ENCODE assay signal across 32 mouse cellular contexts in the genomic region with DNA sequence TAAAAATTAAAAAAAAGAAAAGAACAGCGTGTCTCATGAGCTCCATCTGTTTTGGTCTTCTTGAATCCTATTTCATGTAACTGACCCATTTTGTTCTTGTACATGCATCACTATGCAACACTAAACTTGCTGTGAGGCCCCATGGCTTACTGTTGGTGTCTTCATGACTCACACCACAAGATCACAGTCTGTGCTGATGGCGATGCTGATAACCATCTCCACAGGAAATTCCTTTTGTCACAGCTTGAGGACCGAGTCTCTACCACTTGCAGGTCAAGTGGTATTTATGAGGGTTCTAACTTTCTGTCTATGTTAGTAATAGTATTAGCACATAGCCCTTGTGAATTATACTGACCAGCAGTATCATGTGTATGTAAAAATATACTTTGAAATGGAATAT.
"Had no signal": no experiment of that assay in that cellular context is flagged by ENCODE, and none has a peak within 500 bp of the region (broad histone marks: within the 10 kb centered on the region; RNA-seq: fewer than 3 reads in every experiment).

No protein-coding gene starts in this region.

- H3K27ac ChIP-seq: left cerebral cortex, adult 2 months; limb, embryonic 10.5 days; limb, embryonic 12.5 days; limb, embryonic 13.5 days; limb, embryonic 15.5 days; liver, embryonic 12.5 days; liver, embryonic 13.5 days; liver, embryonic 14.5 days; liver, embryonic 15.5 days; lung, embryonic 15.5 days; macrophage; midbrain, embryonic 10.5 days; midbrain, embryonic 12.5 days; midbrain, embryonic 13.5 days; midbrain, embryonic 15.5 days; neural tube, embryonic 12.5 days had no signal

- H3K4me2 ChIP-seq: limb, embryonic 12.5 days; limb, embryonic 13.5 days; limb, embryonic 15.5 days; liver, embryonic 11.5 days; liver, embryonic 12.5 days; liver, embryonic 13.5 days; liver, embryonic 15.5 days; lung, embryonic 14.5 days; lung, embryonic 15.5 days; midbrain, embryonic 12.5 days; midbrain, embryonic 13.5 days; midbrain, embryonic 15.5 days; neural tube, embryonic 12.5 days had no signal

- H3K36me3 ChIP-seq: limb, embryonic 10.5 days; limb, embryonic 12.5 days; limb, embryonic 13.5 days; limb, embryonic 15.5 days; liver, embryonic 12.5 days; liver, embryonic 13.5 days; liver, embryonic 15.5 days; lung, embryonic 15.5 days; midbrain, embryonic 10.5 days; midbrain, embryonic 12.5 days; midbrain, embryonic 13.5 days; midbrain, embryonic 15.5 days; neural tube, embryonic 12.5 days had no signal

- DNase-seq: left cerebral cortex, postnatal 4 days; liver; liver, embryonic 13.5 days; liver, postnatal 0 days; lung, adult 18-20 months; lung, adult 2 months; lung, embryonic 14.5 days; lung, postnatal 10 days; lung, postnatal 14 days; lung, postnatal 36 days; lung, postnatal 4 days; midbrain, embryonic 14.5 days had no signal

- ATAC-seq: liver, embryonic 12.5 days; liver, postnatal 0 days; lung, postnatal 0 days; midbrain, embryonic 13.5 days; midbrain, embryonic 15.5 days; midbrain, embryonic 16.5 days had no signal

- H3K4me1 ChIP-seq: limb, embryonic 10.5 days; limb, embryonic 12.5 days; limb, embryonic 13.5 days; limb, embryonic 15.5 days; liver, embryonic 12.5 days; liver, embryonic 13.5 days; liver, embryonic 15.5 days; lung, embryonic 15.5 days; megakaryocyte, embryonic 14.5 days; midbrain, embryonic 10.5 days; midbrain, embryonic 12.5 days; midbrain, embryonic 13.5 days; midbrain, embryonic 15.5 days; neural tube, embryonic 12.5 days had no signal

- H3K9ac ChIP-seq: limb, embryonic 12.5 days; limb, embryonic 13.5 days; limb, embryonic 15.5 days; liver, embryonic 12.5 days; liver, embryonic 13.5 days; liver, embryonic 14.5 days; liver, embryonic 15.5 days; liver, postnatal 0 days; lung, embryonic 14.5 days; lung, embryonic 15.5 days; midbrain, embryonic 12.5 days; midbrain, embryonic 13.5 days; midbrain, embryonic 15.5 days; neural tube, embryonic 12.5 days had no signal

- H3K9me3 ChIP-seq: limb, embryonic 10.5 days; limb, embryonic 12.5 days; limb, embryonic 13.5 days; limb, embryonic 15.5 days; liver, embryonic 12.5 days; liver, embryonic 13.5 days; liver, embryonic 15.5 days; lung, embryonic 15.5 days; megakaryocyte, embryonic 14.5 days; midbrain, embryonic 10.5 days; midbrain, embryonic 12.5 days; midbrain, embryonic 13.5 days; midbrain, embryonic 15.5 days; neural tube, embryonic 12.5 days had no signal

- H3K4me3 ChIP-seq: left cerebral cortex, adult 2 months; limb, embryonic 10.5 days; limb, embryonic 12.5 days; limb, embryonic 13.5 days; limb, embryonic 15.5 days; liver, embryonic 12.5 days; liver, embryonic 13.5 days; liver, embryonic 15.5 days; lung, embryonic 15.5 days; megakaryocyte, embryonic 14.5 days; midbrain, embryonic 10.5 days; midbrain, embryonic 12.5 days; midbrain, embryonic 13.5 days; midbrain, embryonic 15.5 days; myocyte; neural tube, embryonic 12.5 days had no signal

- H3K27me3 ChIP-seq: limb, embryonic 12.5 days; limb, embryonic 13.5 days; limb, embryonic 15.5 days; liver, embryonic 12.5 days; liver, embryonic 13.5 days; liver, embryonic 15.5 days; lung, embryonic 15.5 days; megakaryocyte, embryonic 14.5 days; midbrain, embryonic 12.5 days; midbrain, embryonic 13.5 days; midbrain, embryonic 15.5 days; neural tube, embryonic 12.5 days had no signal
